Mouse (Mus musculus) heart, postnatal 0 days (tissue): Measurements from ENCODE around the gene Fnbp1.

Source experiments
- CTCF ChIP-seq: IDR thresholded peaks from 2 replicates; pipeline ENCODE4 v1.5.1; 2016; ENCODE audit warnings: antibody characterized with exemption, control low read depth, low read depth
- EP300 ChIP-seq: IDR thresholded peaks from 2 replicates; pipeline ENCODE4 v1.6.1; 2016; ENCODE audit warnings: antibody characterized with exemption, low read depth

GRCm38 (mm10) chr2:31006434-31006833, 135.4 kb downstream of the Fnbp1 start:
- TF ChIP-seq CTCF (no peak), EP300 (peak; percentile 87)
